Mouse (Mus musculus) adrenal gland (tissue): ENCODE measurements at regions not wholly inside any gene's neighbourhood (a gene's known extent, or its start where the extent isn't known, plus 50 kb on each side); places are given as distances from the start of the nearest gene placed in this dataset.

Source experiments
- intact Hi-C: fragments of 180-260 bp; cut with DNase I; formaldehyde crosslinking; loops from one replicate; pipeline ENCODE4 v1.15.1; 2025

DNA sequence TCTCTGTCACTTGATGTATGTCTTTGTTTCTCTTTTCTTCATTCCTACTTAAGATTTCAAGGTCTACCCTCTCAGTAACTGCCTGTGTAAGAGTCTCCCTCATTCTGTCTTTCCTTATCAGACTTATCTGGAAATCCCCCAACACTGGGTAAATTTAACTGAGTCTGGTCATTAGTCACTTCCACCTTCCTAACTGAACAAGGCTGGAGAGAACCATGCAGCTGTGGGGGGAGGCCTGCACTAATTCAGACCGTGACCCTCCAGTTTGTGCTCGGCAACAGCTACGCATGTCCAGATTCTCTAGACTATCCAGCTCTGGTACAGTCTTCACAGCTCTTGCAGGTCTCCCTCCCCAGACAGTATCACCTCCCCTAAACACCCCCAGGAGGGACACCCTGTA is 103.3 kb downstream of the Prox1 start:
- intact Hi-C loops = no loop called here

DNA sequence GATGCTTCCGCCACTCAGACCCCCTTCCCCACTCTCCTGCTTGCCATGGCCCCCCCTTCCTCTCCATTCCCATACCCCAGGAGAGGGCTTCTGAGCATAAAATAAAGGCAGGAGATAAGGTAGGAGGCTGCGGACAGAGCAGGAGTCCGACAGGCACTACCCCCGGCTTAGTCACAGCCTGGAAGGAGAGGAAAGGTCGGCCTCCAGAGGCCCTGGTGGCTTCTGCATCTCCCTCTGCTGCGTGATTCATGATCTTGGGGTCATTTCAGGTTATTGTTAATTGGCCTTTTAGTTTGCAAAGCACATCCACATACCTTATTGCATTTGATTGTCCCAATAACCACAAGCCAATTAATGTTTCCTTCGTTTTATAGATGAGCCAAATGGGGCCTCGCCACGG is 104.1 kb downstream of the Prox1 start:
- intact Hi-C loops = no loop called here

DNA sequence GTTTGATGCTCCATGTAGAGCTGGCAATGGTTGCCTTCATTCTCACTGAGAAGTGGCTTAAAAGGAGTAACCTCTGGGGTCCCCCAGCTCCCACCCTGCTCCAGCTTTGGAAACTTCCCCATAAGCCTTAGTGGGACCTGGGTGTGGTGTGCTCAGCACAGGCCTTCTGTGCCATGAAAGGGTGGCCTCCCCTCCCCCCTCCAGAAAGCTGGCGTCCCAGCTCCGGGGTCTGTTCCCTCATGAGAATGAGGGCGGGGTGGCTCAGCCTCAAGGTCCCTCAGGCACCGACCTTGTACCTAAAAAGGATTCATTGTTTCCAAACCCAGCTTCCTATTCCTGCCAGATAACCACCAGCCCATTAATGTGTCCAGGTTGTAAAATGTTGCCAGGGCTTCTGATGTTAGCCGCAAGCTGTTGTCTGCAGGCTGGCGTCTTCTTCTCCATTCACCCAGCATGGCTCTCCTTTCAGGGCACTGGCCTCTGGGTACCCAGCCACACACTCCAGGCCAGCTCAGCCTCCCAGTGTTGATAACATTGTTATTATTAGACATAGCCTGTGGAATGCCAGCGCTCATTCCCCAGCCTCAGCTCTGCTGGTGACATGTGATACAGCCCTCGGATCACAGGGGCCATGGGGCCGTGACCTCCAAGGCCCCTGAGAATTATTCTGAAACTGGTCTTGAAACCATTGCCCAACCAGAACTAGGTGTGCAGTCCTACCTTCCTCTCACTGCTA is 108.8 kb downstream of the Prox1 start:
- intact Hi-C loops = no loop called here

DNA sequence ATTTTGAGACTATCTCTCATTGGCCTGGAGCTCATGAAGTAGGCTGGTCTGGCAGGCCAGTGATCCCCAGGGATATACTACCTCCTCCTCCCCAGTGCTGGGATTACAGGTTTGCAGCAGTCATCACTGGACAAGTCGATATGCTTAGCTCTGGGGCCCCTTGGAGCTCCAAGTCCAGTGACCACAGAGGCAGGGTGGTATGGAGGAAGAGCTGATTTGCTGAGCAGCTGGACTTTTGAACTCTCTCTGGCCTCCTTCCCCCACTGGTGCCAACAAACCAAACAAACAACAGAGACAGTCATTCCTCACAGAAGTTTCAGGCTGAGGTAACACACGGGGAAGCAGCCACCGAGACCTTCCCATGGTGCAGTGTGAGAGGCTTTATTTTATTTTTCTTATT is 111.5 kb downstream of the Prox1 start:
- intact Hi-C loops = no loop called here

DNA sequence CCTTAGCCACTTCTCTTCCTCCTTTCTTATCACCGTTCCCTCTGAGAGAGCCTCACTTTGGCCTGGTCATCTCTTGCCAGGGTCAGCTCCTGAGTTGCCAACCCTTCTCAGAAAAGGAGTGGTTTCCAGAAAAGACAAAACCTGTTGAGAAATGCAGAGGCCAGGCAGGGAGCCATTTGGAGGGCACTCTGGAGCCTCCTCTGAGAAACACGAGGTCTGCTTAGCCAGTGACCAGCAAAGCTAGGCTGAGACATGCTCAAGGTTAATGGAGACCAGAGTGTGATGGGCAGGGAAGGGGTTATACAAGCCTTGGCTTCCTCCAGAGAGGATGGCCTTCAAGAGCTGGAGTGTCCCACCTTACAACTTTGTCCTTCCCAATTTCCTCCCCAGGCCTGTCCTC is 113.6 kb downstream of the Prox1 start:
- intact Hi-C loops = no loop called here

DNA sequence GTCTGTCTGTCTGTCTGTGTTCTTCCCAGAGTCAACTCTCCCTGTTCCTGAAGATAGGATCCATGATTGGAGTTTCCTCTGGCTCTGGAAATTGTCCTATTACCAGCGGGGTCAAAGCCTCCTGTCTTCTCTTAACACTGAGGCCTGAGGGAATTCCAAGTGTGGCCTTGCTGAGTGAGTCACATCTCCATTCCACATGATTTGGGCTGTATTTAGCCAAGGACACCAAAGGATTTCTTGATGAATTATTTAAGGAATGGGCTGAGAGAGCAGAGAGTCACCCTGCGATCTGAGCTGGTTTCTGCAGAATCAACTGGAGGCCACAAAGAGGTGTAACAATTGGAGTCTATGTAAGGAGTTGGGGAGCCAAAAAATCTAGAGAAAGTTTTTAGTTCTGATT is 118.6 kb downstream of the Prox1 start:
- intact Hi-C loops = loop anchor here (2.0 kb wide), 1 partner anchor 77 kb away; no protein-coding TSS in a partner anchor

DNA sequence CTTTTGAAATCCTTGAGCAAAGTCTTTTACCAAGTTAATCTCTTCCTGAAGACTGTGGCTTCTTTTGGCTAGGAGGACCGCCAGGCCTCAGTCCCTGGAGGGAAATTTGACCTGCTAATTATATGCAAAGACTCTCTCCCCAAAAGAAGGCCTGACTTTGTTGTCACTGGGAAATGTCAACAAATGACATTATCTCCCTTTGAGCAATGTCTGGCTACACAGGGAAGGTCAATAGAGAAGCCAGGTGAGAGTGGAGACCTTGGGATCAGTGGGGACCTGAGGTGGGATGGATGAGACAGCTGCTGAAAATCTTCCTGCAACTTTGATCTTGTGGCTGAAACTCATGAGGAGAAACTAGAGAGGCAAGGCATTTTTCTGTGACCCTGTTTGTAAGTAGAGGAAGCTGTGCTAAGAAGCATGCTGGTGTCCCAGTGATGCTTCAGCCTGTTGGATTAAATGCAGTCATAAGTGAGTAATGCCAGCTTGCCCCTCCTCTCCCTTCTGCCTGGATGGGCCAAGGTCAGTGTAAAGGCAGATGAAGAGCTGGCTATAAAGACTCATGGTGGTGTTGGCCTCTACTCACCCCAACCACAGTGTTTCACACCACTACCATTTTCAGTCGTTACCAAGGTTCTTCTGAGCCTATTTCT is 121.9 kb downstream of the Prox1 start:
- intact Hi-C loops = loop anchor here (5.0 to 10.0 kb wide), 5 partner anchors 119 to 749 kb away; no protein-coding TSS in a partner anchor

DNA sequence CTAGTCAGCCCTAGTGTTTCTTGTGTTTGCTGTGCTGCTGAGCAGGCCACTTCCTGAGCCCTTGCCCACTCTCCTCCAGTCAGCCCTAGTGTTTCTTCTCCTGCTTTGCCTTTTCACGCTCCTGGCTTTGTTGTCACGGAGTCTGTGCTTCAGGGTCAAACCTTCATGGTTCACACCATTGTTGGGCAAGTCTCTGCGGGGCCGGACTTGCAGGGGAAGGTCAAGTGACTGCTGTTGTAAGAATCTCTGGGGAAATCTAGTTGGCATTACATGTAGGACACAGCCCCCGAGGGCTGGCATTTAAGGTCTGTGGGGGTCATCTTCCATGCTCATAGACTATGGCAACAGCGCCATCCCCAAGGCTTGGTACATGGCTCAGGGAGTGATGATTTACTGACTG is 123.3 kb downstream of the Prox1 start:
- intact Hi-C loops = loop anchor here (5.0 to 10.0 kb wide), 5 partner anchors 120 to 750 kb away; no protein-coding TSS in a partner anchor

DNA sequence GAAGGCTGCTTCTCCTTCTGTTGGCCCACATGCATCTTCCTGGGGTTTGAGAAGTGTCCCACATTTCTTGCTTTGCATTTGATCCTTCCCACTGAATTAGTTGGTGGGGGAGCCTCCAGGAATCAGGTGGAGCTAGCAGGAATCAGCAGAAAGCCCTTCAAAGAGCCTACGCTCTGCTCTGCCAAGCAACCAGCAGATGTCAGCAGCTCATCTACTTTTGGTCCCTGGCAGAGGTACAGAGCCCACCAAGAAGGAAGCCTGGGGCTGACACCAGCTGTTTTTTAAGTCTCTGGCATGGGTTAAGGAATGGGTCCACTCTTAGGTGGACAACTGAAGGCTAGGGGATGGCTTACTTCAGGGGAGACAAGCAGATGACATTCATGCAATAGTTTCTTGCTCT is 123.6 kb upstream of the Smyd2 start:
- intact Hi-C loops = loop anchor here (5.0 to 10.0 kb wide), 5 partner anchors 122 to 752 kb away; no protein-coding TSS in a partner anchor

DNA sequence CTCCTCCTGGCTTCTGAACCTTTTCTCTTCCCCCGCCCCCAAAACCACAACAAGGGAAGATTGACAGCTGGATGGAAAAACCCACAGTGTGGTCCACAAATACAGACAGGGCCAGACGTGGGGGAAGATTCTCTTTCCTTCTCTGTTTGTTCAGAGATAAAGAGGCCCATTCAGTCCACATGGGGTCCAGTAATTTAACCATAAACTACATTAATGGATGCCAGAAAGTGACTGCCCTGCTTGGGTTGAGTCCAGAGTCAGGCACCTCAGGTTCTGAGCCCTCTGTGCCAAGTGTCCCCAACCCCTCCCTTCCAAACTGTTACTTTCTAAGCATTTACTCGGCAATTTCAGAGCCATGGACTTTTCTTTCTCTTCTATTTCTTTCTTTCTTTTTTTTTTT is 121.9 kb upstream of the Smyd2 start:
- intact Hi-C loops = loop anchor here (10.0 kb wide), 2 partner anchors 391 to 481 kb away; no protein-coding TSS in a partner anchor

DNA sequence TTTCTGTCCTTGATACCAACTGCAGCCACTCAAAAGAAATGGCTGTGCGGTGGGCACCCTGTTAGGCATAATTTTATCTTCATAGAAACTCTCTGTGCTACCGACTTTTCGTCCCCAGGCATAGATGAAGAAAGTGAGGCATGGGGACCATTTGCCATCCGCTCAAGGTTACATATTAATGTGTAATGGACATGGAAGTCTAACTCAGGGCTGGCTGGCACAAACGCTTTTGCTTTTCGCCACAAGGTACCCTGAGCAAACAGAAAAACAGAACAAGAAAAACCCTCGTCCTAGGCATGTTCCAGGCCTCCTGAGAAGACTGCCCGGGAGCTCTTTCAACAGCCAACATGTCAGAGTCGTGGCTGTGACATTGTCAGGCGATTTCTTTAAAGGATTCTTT is 121.0 kb upstream of the Smyd2 start:
- intact Hi-C loops = loop anchor here (10.0 kb wide), 2 partner anchors 392 to 482 kb away; no protein-coding TSS in a partner anchor

DNA sequence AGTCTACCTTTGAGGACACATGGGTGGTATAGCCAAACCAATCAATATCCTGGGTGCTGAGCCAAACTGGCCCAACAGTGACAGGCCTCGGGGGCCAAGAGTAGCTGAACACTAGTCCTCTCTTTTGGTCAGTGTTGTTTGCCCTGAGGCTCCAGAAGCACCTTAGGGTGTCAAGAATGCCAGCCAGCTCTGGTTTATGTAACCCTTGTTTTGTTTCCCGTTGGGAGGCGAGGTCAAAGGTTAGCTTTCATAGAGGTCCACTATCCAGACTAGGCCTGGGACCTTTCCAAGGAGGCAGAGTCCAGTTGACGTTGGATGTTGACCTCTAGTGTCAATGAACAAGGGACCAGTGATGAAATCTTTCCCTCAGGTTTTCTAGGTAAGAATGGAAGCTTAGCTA is 120.0 kb upstream of the Smyd2 start:
- intact Hi-C loops = loop anchor here (10.0 kb wide), 2 partner anchors 393 to 483 kb away; no protein-coding TSS in a partner anchor

DNA sequence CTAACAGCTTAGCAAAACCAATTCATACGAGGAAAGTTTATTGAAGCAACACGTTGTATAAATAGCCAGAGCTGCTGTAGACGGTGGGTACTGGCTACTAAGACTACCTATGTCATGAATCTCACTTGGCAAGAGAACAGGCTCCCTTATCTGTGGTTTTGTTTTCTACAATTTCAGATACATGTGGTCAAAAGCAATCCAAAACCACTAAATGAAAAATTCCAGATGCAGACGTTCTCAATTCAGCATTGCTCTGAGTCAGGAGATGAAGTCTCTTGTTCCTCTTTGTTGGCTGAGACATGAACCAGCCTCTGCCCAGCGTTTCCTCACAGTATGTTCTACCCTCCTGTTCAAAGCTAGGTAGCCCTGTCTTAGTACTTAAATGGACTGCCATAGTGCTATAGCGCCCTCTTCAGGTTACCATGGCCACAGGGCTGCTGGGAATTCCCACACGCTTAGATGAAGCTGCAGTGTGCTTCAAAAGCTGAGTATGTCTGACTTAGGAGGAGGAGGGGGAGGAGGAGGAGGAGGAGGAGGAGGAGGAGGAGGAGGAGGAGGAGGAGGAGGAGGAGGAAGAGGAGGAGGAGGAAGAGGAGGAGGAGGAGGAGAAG is 119.0 kb upstream of the Smyd2 start:
- intact Hi-C loops = loop anchor here (10.0 kb wide), 2 partner anchors 394 to 484 kb away; no protein-coding TSS in a partner anchor

DNA sequence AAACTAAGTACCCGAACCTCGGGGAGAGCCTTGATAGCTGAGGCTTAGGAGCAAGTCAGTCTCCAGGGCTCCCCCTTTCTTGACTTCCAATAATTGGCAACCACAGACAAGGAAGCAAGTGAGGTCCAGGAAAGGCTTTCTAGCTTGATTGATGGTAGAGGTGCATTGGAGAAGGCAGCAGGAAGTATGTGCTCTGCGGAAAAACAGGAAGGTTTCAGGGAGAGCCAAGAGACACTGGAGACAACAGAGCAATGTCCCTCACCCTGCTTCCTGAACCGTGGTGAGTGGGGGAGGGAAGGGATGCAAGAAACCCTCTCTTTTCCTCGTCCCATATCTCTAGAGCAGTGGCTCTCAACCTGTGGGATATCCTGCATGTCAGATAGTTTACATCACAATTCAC is 115.9 kb upstream of the Smyd2 start:
- intact Hi-C loops = no loop called here

DNA sequence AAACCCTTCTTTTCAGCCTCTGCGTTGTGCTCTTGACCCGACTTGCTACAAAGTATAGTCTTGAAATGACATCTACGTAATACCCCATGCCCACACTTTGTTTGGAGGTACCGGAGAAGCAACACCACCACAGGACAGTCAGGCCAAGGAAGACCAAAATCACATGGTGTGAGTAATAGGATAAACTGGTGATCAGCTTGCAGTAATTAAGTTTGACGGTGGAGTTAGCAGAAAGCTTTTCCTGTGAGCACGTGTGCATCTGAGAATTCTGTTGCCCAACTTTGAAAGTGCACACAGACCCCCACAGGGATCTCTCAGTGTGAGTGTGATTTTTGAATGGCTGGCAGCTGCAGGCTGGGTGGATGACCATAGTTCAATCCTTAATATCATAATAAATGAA is 114.6 kb upstream of the Smyd2 start:
- intact Hi-C loops = no loop called here

DNA sequence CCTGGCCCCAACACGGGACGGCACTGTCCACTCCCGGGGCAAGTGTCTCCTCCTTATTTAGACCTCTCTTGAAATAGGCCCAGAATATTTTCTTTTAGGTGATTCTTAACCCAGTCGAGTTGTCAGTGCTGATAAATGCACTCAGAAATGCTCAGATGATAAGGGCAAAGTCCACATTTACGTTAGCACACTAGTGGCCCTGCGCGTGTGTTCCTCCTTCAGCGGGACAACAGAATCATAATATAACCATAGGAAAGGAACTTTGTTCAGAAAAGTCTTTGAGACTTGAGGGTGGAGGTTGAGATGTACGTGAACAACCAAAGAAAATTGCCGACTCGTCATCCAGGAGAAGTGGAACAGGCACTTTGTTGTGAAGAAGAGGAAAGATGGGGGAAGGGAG is 113.8 kb upstream of the Smyd2 start:
- intact Hi-C loops = no loop called here

DNA sequence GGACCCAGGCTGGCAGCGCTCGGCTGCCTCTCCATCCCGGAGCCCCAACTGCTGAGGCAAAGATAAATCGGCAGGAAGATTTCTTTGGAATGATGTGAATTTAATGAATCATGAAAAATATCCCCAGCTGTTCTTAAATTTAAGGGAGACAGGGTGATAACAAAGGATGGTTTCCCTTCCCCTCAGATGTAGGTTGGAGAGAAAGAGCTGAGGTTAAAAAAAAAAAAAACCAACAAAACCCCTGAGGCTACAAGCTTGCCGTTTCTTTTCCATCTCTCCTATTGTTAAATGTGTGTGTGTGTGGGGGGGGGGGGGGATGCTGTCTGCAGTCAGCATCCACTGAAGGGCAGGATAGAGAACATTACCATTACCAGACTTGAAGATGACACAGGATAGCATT is 111.9 kb upstream of the Smyd2 start:
- intact Hi-C loops = no loop called here

DNA sequence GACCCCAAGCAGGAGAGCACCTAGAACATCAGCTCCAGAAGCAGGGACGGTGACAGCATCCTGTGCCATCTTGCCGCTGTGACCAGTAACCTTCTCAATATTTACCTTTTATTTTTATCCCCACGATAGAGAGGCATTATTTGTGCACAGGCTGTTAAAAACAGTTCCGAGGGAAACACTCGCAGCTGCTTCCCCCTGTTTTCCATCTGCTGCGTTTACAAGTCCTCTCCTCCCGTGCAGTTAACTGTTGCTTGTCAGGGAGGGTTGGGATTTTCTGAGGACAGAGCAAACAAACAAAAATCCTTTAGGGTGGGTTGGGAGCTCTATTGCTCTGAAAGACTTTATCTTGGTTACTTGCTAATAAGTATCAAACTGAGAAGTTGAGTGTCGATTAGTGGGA is 105.4 kb upstream of the Smyd2 start:
- intact Hi-C loops = no loop called here

DNA sequence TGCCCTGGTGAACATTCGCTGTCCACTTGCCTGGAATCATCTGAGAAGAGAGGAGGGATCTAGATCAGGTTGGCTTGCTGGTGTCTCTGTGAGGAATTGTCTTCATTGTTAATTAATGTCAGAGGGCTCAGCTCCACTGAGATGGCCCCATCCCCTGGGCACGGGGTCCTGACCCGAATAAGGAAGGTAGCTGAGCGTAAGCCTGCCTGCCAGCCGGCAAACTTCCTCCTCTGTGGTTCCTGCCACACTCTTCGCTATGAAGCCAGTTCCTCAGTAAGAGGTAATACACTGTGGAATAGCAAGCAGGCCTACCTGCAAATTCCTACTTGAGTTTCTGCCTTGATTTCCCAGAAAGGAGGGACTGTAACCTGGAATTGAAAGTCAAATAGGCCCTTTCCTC is 87.3 kb upstream of the Smyd2 start:
- intact Hi-C loops = no loop called here

DNA sequence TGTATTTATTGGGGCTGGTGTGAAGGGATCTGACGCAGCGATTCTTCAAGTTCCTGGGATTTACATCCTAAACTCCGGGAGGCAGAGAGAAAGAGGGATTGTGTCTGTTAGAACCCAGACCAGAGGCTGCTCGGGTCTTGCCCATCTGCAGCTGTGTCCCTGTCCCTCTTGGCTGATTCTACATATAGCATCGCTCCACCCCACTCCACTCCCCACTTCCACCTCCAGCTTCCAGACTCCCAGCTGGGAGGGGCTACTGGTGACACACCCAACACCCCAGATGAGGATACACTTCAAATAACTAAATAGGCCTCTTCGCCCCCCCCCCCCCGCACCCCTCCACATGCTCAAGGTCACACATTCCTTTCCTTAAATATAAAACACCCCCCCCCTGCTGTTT is 85.1 kb upstream of the Smyd2 start:
- intact Hi-C loops = no loop called here

DNA sequence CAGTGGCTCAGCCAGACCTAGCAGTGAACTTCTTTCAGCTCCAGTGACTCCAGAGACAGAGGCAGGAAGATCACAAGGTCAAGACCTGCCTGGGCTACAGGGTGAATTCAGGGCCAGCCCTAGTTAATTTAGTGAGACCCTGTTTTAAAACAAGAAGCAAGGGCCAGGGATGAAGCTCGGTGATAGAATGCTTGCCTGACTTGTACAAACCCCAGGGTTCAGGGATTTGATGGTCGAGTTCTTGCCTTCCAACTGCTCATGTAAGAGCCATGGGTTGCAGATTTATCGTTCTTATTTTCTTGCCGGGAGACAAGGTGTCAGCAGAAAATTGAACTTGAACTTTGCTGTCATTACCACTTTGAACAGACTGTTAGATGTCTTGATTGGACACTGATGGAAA is 78.9 kb upstream of the Smyd2 start:
- intact Hi-C loops = no loop called here

DNA sequence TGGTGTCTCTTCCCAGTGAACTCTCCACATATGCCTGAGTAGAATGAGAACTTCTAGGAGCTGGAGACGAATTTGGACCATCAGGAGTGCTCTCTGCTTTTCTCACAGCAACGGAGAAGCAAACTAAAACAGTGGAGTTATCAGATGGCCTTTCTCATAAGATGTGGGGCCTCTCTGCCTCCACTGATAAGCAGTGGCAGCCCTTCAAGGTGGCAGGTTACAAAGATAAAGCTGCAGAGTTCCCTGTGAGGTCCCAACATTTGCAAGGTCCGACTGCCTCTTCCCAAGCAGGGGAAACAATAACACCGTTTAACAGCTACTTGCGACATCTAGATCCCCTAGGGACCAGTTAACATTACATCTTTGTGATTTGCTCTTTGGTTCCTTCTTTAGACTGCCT is 71.5 kb upstream of the Smyd2 start:
- intact Hi-C loops = no loop called here
